Mouse (Mus musculus): ENCODE measurements around the gene Gpn3.

DNA sequence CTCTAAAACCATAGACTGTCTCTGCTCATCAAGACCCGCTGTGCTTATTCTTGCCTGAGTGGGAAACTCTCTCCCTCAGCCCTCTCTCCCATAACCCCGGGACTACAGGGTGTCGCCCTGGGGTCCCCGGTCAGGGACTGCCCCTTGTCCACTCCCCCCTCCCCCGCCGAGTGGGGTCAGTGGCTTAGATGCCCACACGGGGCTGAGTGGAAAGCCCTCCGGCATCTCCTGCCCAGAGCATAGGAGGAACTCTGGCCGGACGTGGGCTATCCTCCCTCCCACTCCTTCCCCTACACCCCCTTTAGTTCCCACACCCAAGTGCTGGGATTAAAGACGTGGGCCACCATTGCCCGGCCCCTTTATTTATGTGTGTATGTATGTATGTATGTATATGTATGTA lies 43.8 kb downstream of the Gpn3 start:
- TF ChIP-seq POLR2A (IDR thresholded peaks at IDR 0.05; ENCODE audit: extremely low read depth, insufficient read depth, low read length), result no peak
- TF ChIP-seq CTCF (IDR thresholded peaks at IDR 0.05; ENCODE audit: extremely low read depth, insufficient read depth, low read length), result no peak

All from cortical plate, adult 2 months (tissue).